Mouse (Mus musculus) left cerebral cortex, adult 11 months (tissue): ENCODE data around the gene Usp30.

ENCODE experiments used
- DNase-seq: peaks from one replicate; pipeline ENCODE4 v3.0.0; 2022; ENCODE audit warnings: low spot score

Usp30 gene

GRCm38 (mm10) chr5:114065161-114065560 is at the start of gene Usp30:
Gene Usp30, plus strand, starts transcription at chr5:114065461.
- no peak for DNase-seq

DNA sequence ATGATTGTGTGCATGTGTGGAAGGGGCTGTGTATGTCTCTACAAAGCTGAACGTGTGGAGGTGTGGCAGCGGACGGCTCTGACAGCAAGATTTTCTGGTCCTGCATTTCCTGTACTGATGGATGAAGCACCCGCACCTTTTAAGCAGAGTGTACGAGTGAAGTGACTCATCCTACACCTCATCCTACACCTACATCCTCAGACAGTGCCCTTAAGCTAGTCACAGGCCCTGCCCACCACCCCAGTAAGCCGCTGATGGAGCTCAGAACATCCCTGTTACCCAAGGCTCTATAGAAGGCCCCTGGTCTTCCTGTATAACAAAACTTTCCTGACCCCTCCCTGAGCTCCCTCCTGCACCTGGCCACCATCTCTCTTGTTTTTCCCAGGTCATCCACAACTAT is 40.9 kb upstream of the Usp30 start:
- no peak for DNase-seq

DNA sequence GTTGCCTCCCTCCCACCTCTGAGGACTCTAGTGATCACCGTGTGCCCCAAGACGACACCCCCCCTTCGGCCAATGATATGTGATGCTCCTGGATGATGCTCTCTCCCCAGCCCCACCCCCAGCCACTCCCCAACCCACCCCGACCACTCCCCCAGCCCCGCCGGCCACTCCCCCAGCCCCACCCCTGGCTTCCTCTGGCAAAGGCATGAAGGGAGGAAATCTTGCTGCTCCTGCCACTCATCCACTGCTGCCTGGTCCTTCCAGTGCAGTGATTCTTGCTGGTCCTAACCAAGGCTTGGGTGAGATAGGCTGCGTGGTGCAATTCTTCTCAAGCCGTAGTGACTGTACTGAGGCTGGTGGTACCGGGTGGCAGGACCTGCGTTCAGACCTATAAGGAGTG is 40.4 kb upstream of the Usp30 start:
- no peak for DNase-seq

DNA sequence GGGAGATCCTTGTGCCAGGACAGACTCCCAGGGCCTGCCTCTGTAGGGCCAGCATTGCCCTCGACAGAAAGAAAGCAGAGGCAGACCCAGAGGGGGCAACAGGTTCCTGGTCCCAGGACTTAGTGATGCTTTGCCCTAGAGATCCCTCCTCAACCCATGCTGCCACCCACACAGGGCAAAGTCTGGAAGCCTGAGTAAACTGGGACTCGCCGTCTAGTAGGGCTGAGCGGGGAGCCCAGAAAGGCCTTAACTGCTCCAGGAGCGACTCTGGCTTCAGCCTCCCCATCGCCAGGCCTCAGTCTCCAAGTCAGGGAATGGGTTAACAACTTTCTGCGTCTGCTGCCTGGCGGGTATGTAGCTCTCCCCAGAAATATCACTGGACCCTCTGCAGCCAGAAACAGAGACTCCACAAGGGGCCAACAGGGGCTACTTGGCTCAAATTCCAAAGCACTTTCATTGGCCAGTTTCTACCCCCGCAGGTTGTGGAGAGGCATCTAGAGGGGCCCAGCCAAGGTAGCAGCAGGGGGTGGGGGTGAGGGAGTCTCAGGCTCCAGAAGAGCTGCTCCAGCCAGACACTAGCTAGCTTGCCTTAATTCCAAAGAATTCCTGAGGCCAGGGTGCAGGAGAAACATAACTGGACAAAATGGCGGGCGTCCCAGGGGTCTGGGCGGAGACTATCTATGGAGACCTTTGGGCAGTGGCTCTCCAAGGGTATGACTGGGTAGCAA is 37.9 kb upstream of the Usp30 start:
- DNase-seq: no peak

GRCm38 (mm10) chr5:114028111-114028510 is 37.1 kb upstream of the Usp30 start:
- no peak for DNase-seq

GRCm38 (mm10) chr5:114030652-114031051 is 34.6 kb upstream of the Usp30 start:
- DNase-seq: no peak

DNA sequence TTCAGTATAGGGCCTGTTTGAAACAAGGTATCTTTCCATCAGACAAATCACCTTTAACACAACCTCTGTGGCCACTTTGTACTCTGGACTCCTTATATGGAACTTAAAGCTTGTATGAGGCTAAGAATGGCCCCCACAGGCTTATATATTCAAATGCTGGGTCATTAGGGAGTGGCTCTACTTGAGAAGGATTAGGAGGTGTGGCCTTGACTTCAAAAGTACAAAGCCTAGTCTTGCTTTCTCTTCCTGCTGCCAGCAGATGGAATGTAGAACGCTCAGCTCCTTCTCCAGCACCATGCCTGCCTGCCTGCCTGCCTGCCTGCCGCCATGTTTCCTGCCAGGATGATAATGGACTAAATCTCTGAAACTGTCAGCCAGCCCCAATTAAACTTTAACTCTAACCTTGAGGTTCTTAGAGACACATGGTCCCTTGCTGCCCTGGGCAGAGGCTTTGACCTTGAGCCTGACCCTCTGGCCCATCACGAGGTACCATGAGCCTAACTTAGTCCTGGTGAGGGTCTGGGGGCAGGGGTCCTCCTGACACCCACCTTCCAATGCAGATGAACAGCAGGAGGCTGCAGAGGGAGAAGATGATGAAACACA is 33.0 kb upstream of the Usp30 start:
- no peak for DNase-seq

DNA sequence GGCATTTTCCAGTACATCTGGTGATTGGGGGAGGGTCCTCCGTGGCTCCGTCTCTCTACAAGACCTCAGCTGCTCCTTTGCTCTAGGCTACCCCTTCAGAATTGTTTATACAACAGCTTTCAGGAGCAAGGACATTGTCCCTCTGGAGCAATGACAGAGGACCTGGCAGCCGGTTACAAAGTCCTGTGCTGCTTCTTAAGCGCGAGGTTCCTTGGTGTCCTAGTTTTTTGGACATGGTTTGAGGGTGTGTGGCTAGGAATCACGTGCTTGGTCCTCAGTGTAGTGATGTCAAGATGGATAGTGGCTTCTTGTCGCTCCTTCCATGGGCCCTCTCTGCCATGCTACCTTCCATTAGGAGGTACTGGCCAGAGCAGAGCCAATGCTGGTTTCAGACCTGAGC is 30.9 kb upstream of the Usp30 start:
- DNase-seq: no peak

DNA sequence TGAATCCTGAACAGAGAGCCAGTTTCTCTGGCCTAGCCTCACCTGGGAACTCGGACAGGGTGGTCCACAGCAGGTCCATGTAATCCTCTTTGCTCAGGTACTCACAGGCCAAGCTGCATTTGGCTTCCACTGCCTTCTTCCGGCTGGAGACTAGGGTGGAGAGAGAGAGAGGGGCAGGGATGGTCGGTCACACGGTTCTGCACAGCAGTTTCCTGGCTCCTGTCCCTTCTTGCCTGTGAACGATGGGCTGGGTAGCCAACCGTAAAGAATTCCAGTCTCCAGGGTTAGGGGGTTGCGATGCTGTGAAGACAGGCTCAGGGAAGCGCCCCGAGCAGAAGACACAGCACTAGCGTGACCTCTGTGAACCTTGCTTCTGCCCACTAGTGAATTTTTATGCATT is 30.1 kb upstream of the Usp30 start:
- DNase-seq: no peak

- DNase-seq: no peak
Observed at GRCm38 (mm10) chr5:114040508-114040907, 24.8 kb upstream of the Usp30 start.

DNA sequence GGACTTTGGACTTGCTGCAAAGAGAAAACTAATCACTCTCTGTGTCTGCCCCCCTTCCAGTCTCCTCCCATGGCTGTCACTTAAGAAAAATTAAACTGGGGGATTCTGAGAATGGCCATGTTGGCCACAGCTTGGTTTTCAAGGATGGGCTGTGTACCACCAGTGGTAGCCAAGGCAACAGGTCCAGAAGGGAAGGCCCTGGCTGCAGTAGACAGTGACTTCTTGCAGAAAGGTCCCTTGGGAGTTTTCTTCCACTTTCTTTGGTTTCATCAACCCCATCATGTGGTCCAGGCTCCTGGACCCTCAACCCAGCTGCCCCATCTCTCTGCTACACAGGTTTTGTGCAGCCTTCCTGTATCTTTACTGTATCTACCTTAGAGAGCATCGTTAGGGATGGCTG is 24.4 kb upstream of the Usp30 start:
- DNase-seq: no peak

GRCm38 (mm10) chr5:114041327-114041930 is 23.8 kb upstream of the Usp30 start:
- DNase-seq: no peak

GRCm38 (mm10) chr5:114043800-114044199 is 21.5 kb upstream of the Usp30 start:
- DNase-seq: no peak

DNA sequence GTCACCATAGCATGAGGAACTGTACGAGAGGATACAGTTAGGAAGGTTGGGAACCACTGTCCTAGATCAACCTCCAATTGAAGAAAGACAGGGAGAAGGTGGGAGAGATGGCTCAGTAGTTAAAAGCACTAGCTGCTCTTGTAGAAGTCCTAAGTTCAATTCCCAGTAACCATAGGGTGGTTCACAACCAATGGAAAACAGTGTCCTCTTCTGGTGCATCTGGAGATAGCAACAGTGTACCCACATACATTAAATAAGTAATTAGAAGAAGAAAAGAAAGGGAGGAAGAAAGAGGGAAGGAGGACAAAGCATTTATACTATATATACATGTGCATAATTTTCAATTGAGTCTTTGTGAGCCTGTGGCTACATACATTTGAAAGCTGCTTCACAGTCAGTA is 20.1 kb upstream of the Usp30 start:
- DNase-seq: no peak

- no peak for DNase-seq
Observed at GRCm38 (mm10) chr5:114046151-114046550, 19.1 kb upstream of the Usp30 start.

- DNase-seq: no peak
Observed at GRCm38 (mm10) chr5:114046604-114047003, 18.7 kb upstream of the Usp30 start.

DNA sequence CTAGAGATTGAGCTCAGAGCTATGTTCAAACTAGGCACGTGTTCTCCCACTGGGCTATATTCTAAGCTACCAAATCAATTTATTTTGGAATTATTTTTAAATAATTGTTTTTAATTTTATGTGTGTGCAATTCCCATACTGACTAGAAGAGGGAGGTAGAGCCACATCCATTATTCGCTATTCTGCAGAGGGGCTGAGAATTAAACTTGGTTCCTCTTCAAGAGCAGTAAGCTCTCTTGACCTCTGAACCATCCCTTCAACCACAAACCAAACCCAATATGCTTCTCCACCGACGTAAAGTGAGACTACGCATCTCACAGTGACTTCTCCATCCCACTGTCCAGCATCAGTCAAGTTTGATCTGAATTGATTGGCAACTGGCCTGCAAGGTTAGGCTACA is 18.1 kb upstream of the Usp30 start:
- no peak for DNase-seq

GRCm38 (mm10) chr5:114048731-114049308 is 16.4 kb upstream of the Usp30 start:
- no peak for DNase-seq

DNA sequence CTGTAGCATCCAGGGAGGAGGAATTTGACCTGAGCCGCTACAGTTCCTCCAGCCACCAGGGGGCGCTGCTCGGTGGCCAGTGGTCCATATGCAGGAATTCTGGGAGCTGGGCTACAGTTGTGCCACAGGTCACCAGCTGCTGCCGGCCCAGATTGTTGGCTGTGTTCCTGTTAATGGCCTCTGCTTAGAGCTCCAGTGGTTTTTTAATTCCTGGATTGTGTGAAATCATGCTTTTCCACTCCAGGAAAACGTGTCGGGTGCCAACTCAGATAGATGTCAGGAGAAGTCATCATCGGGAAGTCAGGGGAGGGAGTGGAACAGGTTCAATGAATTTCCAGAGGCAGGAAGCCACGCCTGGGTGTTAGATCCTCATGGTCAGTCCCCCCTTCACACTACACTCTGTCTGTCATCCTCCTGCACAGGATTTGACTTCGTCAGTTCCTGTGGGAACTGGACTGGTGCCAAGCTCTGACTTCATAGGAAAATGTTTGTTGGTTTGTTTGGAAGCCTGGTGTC is 13.0 kb upstream of the Usp30 start:
- no peak for DNase-seq

GRCm38 (mm10) chr5:114057129-114057731 is 8.0 kb upstream of the Usp30 start:
- no peak for DNase-seq

DNA sequence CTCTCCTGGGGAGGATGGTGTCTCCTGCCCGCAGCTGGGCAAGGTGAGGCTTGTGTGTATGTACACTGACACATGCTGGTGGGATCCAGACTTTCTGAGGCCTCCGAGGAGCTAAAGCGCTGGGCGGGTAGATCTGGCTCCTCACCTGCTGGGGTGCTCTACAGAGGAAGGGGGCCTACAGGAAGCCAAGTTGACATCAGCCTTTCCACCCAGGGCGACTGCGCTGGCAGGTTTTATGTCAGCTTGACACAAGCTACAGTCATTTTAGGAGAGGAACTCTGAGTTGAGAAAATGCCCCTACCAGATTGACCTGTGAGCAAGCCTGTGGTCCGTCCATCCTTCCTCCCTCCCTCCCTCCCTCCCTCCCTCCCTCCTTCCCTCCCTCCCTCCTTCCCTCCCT is 3.6 kb upstream of the Usp30 start:
- no peak for DNase-seq

- DNase-seq: no peak
Observed at GRCm38 (mm10) chr5:114063958-114064357, 1.3 kb upstream of the Usp30 start.

GRCm38 (mm10) chr5:114066601-114067000 is 1.3 kb downstream of the Usp30 start:
- DNase-seq: no peak
